ENCODE assay signal across 25 mouse cellular contexts in the genomic region with DNA sequence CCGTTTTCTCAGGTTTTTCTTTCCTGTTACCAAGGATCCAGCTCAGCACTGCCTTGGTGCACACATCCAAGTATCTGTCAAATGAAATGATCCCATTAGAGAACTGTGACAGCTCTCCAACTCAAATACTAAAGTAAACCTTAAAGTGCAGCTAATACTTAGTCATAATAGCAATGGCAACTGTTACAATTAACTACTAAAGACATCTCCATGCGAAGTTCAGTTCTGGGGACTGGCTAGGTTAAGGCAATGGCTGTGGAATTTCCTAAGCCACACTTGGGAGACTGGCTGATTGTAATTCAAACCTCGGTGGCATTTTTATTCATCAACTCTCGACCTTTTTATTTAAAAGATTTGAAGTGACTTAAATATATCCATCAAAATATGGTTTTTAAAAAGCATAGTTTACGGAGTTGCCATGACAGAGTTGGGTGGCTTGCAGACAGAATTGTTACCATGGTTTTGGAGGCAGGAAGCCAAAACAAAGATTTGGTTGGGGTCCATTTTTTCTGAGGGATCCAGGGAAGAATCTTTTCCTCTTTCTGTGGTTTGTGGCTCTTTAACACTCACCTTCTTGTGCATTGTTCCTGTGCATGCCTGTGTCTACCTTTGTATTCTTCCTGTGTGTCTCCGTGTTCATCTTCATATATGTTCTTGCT.
"Had no signal": no experiment of that assay in that cellular context is flagged by ENCODE, and none has a peak within 500 bp of the region (broad histone marks: within the 10 kb centered on the region; RNA-seq: fewer than 3 reads in every experiment).

No protein-coding gene starts in this region.

- H3K4me3 ChIP-seq: layer of hippocampus, adult 2 months; limb, embryonic 10.5 days; limb, embryonic 13.5 days; liver, embryonic 12.5 days; liver, embryonic 15.5 days; lung, embryonic 15.5 days; megakaryocyte, embryonic 14.5 days; midbrain, embryonic 10.5 days; midbrain, embryonic 13.5 days; myocyte; neural tube, embryonic 13.5 days had no signal

- H3K9me3 ChIP-seq: limb, embryonic 10.5 days; limb, embryonic 13.5 days; liver, embryonic 12.5 days; liver, embryonic 15.5 days; lung, embryonic 15.5 days; megakaryocyte, embryonic 14.5 days; midbrain, embryonic 10.5 days; midbrain, embryonic 13.5 days; neural tube, embryonic 13.5 days had no signal

- ATAC-seq: liver, embryonic 12.5 days; midbrain, embryonic 13.5 days; midbrain, embryonic 16.5 days had no signal

- H3K36me3 ChIP-seq: limb, embryonic 10.5 days; limb, embryonic 13.5 days; liver, embryonic 12.5 days; liver, embryonic 15.5 days; lung, embryonic 15.5 days; midbrain, embryonic 10.5 days; midbrain, embryonic 13.5 days; neural tube, embryonic 13.5 days had no signal

- H3K9ac ChIP-seq: limb, embryonic 13.5 days; liver, embryonic 12.5 days; liver, embryonic 15.5 days; lung, embryonic 15.5 days; midbrain, embryonic 13.5 days; neural tube, embryonic 13.5 days had no signal

- H3K27ac ChIP-seq: layer of hippocampus, adult 2 months; limb, embryonic 10.5 days; limb, embryonic 13.5 days; liver, embryonic 12.5 days; liver, embryonic 15.5 days; lung, embryonic 15.5 days; midbrain, embryonic 10.5 days; midbrain, embryonic 13.5 days; neural tube, embryonic 13.5 days had no signal

- H3K4me2 ChIP-seq: limb, embryonic 13.5 days; liver, embryonic 12.5 days; liver, embryonic 15.5 days; lung, embryonic 15.5 days; midbrain, embryonic 13.5 days; neural tube, embryonic 13.5 days had no signal

- DNase-seq: kidney, adult 11 months; kidney, adult 9 months; kidney, postnatal 25 days; layer of hippocampus, adult 9-11 months; liver; lung, adult 18-20 months; lung, postnatal 10 days; lung, postnatal 36 days; retina, postnatal 1 day; right cerebral cortex, postnatal 25 days; thymus, adult 2 months; thymus, postnatal 14 days; thymus, postnatal 4 days had no signal

- H3K4me1 ChIP-seq: liver, embryonic 15.5 days; megakaryocyte, embryonic 14.5 days; midbrain, embryonic 10.5 days; midbrain, embryonic 13.5 days; neural tube, embryonic 13.5 days had no signal

- H3K27me3 ChIP-seq: limb, embryonic 13.5 days; liver, embryonic 15.5 days; lung, embryonic 15.5 days; midbrain, embryonic 13.5 days; neural tube, embryonic 13.5 days had no signal
